Mouse (Mus musculus): ENCODE data around the gene Numb. TPM values are rescaled to one million over a fixed set of nuclear protein-coding genes. Genes with fewer than 3 reads are reported as not detected.

Numb gene
- polyA plus RNA-seq, 1 experiment from 2014 or later = 30.7 TPM

DNA sequence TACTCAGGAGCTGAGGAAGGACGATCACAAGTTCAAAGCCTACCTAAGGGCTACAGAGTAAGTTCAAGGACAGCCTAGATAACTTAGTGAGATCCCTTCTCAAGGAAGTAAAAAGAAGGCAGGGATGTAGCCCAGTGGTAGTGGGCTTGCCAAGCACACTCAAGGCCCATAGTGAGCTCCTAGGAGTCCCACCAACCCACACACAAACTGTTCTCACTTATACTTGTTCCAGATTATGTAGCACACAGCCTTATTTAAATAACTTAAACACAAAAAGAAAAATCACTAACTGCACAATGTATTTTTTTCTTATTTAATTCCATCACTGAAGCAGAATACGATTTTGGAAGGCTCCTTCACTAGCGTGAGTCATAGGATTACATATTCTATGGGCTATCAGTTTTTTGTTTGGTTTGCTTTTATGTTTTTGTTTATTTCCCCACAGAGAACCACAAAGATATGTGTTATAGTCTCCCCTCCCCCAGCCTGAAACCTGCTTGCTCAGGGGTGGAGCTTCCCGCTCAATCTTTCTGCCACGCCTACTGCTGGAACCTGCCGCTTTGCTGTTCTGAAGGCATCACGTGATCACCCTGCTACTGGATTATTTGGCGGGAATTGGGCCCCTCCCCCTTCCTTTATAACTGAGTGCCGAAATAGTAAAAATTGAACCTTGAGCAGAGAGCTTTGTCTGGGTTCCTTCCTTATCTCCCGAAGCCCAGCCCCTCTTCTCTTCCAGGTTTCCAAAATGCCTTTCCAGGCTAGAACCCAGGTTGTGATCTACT lies 80.1 kb downstream of the Numb start:
- 93% methylated on average over 10 of the region's 10 CpGs for WGBS
- no peaks in the 10 kb centered on the region; the same call in 1 of the 2 replicates for H3K36me3 ChIP-seq (replicated peaks; ENCODE audit: control insufficient read depth, insufficient read depth, low read depth, low read length)
- H3K4me3 ChIP-seq (ENCODE audit: low read depth, low read length) = no peak overlapping the region
- DNase-seq (ENCODE audit: low spot score) (no peak), ATAC-seq (replicated peaks; ENCODE audit: insufficient number of reproducible peaks, low FRiP score, low TSS enrichment, low read depth) (no peak)
- H3K9me3 ChIP-seq (replicated peaks; ENCODE audit: control insufficient read depth, low read length) = no peaks in the 10 kb centered on the region
- H3K4me1 ChIP-seq (ENCODE audit: control insufficient read depth, insufficient read depth, low read length) = no peaks in the 10 kb centered on the region
- no peak overlapping the region for H3K27ac ChIP-seq (replicated peaks; ENCODE audit: low read depth, low read length)
- no peaks in the 10 kb centered on the region for H3K27me3 ChIP-seq (ENCODE audit: control insufficient read depth, insufficient read depth, low read length)
- H3K4me2 ChIP-seq (ENCODE audit: low read depth, low read length) = no peak overlapping the region
- no peak overlapping the region for H3K9ac ChIP-seq (replicated peaks; ENCODE audit: low read length)

DNA sequence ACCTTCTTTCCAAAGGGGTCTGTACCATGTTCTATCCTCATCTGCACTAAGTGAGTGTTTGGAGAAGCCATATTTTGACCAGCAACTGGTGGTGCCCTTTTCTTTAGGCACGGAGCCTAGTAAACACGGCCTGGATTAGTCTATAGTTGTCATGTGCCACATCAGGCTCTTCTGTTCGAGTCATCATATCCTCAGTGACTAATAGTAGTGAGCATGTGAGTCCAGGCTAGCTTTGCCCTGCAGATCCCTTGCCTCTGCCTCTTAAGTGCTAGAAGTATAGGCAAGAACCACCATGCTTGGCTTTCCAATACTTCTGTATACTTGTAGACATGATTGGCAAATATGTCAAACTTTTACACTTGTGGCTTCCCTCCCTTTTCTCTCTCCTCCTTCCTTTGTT lies 87.8 kb downstream of the Numb start:
- no peak for ATAC-seq (replicated peaks; ENCODE audit: insufficient number of reproducible peaks, low FRiP score, low TSS enrichment, low read depth)
- Histone ChIP-seq H3K4me3 (ENCODE audit: low read depth, low read length) (no peak overlapping the region), H3K27me3 (ENCODE audit: control insufficient read depth, insufficient read depth, low read length) (no peaks in the 10 kb centered on the region), H3K27ac (replicated peaks; ENCODE audit: low read depth, low read length) (no peak overlapping the region), H3K36me3 (replicated peaks; ENCODE audit: control insufficient read depth, insufficient read depth, low read depth, low read length) (no peaks in the 10 kb centered on the region; the same call in none of the 2 replicates), H3K4me2 (ENCODE audit: low read depth, low read length) (no peak overlapping the region), H3K9ac (replicated peaks; ENCODE audit: low read length) (no peak overlapping the region), H3K4me1 (ENCODE audit: control insufficient read depth, insufficient read depth, low read length) (no peaks in the 10 kb centered on the region), H3K9me3 (replicated peaks; ENCODE audit: control insufficient read depth, low read length) (no peaks in the 10 kb centered on the region)
- DNase-seq (ENCODE audit: low spot score) = no peak
- 89% methylated on average over 3 of the region's 3 CpGs for WGBS

DNA sequence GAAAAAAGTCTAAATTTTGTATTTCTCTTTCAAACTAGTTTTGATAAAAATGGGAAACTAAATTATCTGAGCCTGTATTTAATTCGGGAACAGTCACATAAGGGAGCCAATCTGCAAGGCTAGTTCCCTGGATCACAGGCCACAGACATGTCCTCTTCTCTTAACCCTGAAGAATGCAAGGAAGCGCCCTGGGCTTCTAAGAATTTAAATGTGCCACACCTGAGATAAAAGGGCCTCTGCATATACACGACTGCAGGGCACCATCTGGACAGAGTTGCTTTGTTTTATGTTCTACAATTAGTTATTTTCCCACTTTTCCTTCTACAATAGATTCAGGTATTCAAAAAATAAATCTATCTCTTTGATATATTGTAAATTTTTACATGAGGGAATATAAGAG lies 91.3 kb downstream of the Numb start:
- ATAC-seq (replicated peaks; ENCODE audit: insufficient number of reproducible peaks, low FRiP score, low TSS enrichment, low read depth) = no peak
- DNase-seq (ENCODE audit: low spot score) = no peak
- H3K4me3 ChIP-seq (ENCODE audit: low read depth, low read length) = no peak overlapping the region
- H3K27ac ChIP-seq (replicated peaks; ENCODE audit: low read depth, low read length) = no peak overlapping the region
- H3K36me3 ChIP-seq (replicated peaks; ENCODE audit: control insufficient read depth, insufficient read depth, low read depth, low read length) = no peaks in the 10 kb centered on the region; the same call in 1 of the 2 replicates
- no peak overlapping the region for H3K4me2 ChIP-seq (ENCODE audit: low read depth, low read length)
- no peaks in the 10 kb centered on the region for H3K4me1 ChIP-seq (ENCODE audit: control insufficient read depth, insufficient read depth, low read length)
- no peaks in the 10 kb centered on the region for H3K9me3 ChIP-seq (replicated peaks; ENCODE audit: control insufficient read depth, low read length)
- WGBS = 81% methylated on average over 3 of the region's 3 CpGs
- no peaks in the 10 kb centered on the region for H3K27me3 ChIP-seq (ENCODE audit: control insufficient read depth, insufficient read depth, low read length)
- H3K9ac ChIP-seq (replicated peaks; ENCODE audit: low read length) = no peak overlapping the region

DNA sequence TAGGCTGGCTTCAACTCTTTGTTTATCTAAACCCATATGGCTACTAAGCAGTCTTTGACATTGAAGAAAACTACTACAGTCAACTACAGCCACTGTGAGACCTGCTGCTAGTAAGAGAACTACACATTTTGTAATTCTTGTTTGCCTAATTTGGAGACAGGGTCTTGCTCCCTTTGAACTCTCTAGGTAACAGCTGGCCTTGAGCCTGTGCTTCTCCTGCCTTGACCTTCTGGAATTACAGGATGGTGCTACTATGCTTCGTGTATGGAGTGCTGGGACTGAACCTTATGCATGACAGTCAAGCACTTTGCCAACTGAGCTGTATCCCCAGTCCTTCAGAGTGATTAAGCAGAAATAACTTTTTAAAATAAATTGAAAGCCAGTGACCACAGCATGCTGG lies 105.1 kb downstream of the Numb start:
- H3K9ac ChIP-seq (replicated peaks; ENCODE audit: low read length) = no peak overlapping the region
- DNase-seq (ENCODE audit: low spot score) (no peak), ATAC-seq (replicated peaks; ENCODE audit: insufficient number of reproducible peaks, low FRiP score, low TSS enrichment, low read depth) (no peak)
- no peaks in the 10 kb centered on the region for H3K27me3 ChIP-seq (ENCODE audit: control insufficient read depth, insufficient read depth, low read length)
- no peaks in the 10 kb centered on the region for H3K4me1 ChIP-seq (ENCODE audit: control insufficient read depth, insufficient read depth, low read length)
- H3K4me3 ChIP-seq (ENCODE audit: low read depth, low read length) = no peak overlapping the region
- no peak overlapping the region for H3K4me2 ChIP-seq (ENCODE audit: low read depth, low read length)
- no peaks in the 10 kb centered on the region for H3K9me3 ChIP-seq (replicated peaks; ENCODE audit: control insufficient read depth, low read length)
- 82% methylated on average over 1 of the region's 1 CpGs for WGBS
- no peaks in the 10 kb centered on the region for H3K36me3 ChIP-seq (replicated peaks; ENCODE audit: control insufficient read depth, insufficient read depth, low read depth, low read length)
- H3K27ac ChIP-seq (replicated peaks; ENCODE audit: low read depth, low read length) = no peak overlapping the region

DNA sequence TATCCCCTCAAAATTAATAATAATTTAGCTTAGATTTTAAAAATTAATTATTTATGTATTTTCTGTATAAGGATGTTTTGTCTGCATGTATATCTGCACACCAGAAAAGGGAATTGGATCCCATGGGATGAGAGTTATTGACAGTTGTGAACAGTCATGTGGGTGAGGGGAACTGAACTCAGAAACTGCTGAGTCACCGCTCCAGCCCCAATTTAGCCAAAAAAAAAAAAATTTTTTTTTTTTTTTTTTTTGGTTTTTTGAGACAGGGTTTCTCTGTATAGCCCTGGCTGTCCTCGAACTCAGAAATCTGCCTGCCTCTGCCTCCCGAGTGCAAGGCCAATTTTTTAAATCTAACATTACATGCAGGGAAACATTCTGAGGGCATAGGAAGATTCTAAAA lies 109.8 kb downstream of the Numb start:
- ATAC-seq (replicated peaks; ENCODE audit: insufficient number of reproducible peaks, low FRiP score, low TSS enrichment, low read depth) (no peak), DNase-seq (ENCODE audit: low spot score) (peak; percentile 6)
- Histone ChIP-seq H3K4me3 (ENCODE audit: low read depth, low read length) (no peak overlapping the region), H3K4me2 (ENCODE audit: low read depth, low read length) (no peak overlapping the region), H3K36me3 (replicated peaks; ENCODE audit: control insufficient read depth, insufficient read depth, low read depth, low read length) (no peaks in the 10 kb centered on the region), H3K27ac (replicated peaks; ENCODE audit: low read depth, low read length) (no peak overlapping the region), H3K9me3 (replicated peaks; ENCODE audit: control insufficient read depth, low read length) (no peaks in the 10 kb centered on the region), H3K9ac (replicated peaks; ENCODE audit: low read length) (no peak overlapping the region), H3K4me1 (ENCODE audit: control insufficient read depth, insufficient read depth, low read length) (no peaks in the 10 kb centered on the region), H3K27me3 (ENCODE audit: control insufficient read depth, insufficient read depth, low read length) (no peaks in the 10 kb centered on the region)
- 90% methylated on average over 3 of the region's 3 CpGs for WGBS

DNA sequence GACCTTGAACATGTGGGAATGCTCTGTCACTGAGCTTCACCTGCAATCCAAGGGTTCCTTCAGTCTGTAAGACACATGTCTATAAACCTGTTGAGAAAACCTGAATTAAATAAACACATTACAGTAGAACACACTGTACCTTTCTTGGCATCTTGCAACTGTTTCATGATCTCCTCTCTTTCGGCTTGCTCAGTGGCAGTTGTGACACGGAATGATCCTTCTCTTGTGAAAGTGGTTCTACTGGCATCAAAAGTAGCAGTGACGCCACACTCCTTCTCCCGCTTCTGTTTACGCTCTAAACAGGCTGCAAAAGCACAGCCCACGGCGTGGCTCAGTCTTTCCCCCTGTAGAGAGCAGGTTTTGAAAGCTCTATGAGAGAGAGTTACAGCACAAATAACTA lies 118.1 kb downstream of the Numb start:
- H3K4me1 ChIP-seq (ENCODE audit: control insufficient read depth, insufficient read depth, low read length) = no peaks in the 10 kb centered on the region
- WGBS = 95% methylated on average over 7 of the region's 7 CpGs
- ATAC-seq (replicated peaks; ENCODE audit: insufficient number of reproducible peaks, low FRiP score, low TSS enrichment, low read depth) = no peak

DNA sequence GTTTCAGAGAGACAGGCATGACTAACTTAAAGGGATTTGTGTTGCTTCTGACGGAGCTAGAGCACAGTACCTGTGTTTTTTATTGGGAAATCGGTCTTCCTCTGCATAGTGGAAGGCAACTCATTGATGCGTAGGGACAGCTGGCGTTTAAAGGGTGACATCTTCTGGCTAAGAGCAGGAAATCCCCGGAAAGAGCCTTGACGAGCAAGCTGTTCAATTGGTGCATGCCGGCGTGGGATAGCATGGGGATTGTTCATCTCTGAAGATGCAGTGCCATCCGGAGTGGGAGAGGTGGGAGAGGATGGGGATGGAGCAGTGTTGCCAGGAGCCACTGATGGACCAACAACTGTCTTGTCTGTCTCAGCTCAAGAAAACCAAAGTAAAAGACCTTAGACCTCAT lies 120.8 kb downstream of the Numb start:
- no peak for ATAC-seq (replicated peaks; ENCODE audit: insufficient number of reproducible peaks, low FRiP score, low TSS enrichment, low read depth)
- H3K27me3 ChIP-seq (ENCODE audit: control insufficient read depth, insufficient read depth, low read length) = no peaks in the 10 kb centered on the region
- H3K36me3 ChIP-seq (replicated peaks; ENCODE audit: control insufficient read depth, insufficient read depth, low read depth, low read length) = peaks cover 6% of the 10 kb centered on the region
- no peak overlapping the region for H3K4me3 ChIP-seq (ENCODE audit: low read depth, low read length)
- no peak overlapping the region for H3K4me2 ChIP-seq (ENCODE audit: low read depth, low read length)
- H3K9me3 ChIP-seq (replicated peaks; ENCODE audit: control insufficient read depth, low read length) = no peaks in the 10 kb centered on the region
- H3K4me1 ChIP-seq (ENCODE audit: control insufficient read depth, insufficient read depth, low read length) = no peaks in the 10 kb centered on the region
- H3K27ac ChIP-seq (replicated peaks; ENCODE audit: low read depth, low read length) = no peak overlapping the region
- DNase-seq (ENCODE audit: low spot score) = no peak
- H3K9ac ChIP-seq (replicated peaks; ENCODE audit: low read length) = no peak overlapping the region
- 62% methylated on average over 9 of the region's 9 CpGs for WGBS

More for the DNA sequence above, 118.1 kb downstream of the Numb start:
- Histone ChIP-seq H3K9ac (replicated peaks; ENCODE audit: low read length) (no peak overlapping the region), H3K4me3 (ENCODE audit: low read depth, low read length) (no peak overlapping the region), H3K27ac (replicated peaks; ENCODE audit: low read depth, low read length) (no peak overlapping the region), H3K9me3 (replicated peaks; ENCODE audit: control insufficient read depth, low read length) (no peaks in the 10 kb centered on the region), H3K27me3 (ENCODE audit: control insufficient read depth, insufficient read depth, low read length) (no peaks in the 10 kb centered on the region), H3K36me3 (replicated peaks; ENCODE audit: control insufficient read depth, insufficient read depth, low read depth, low read length) (peaks cover 11% of the 10 kb centered on the region), H3K4me2 (ENCODE audit: low read depth, low read length) (no peak overlapping the region)
- DNase-seq (ENCODE audit: low spot score) = no peak

DNA sequence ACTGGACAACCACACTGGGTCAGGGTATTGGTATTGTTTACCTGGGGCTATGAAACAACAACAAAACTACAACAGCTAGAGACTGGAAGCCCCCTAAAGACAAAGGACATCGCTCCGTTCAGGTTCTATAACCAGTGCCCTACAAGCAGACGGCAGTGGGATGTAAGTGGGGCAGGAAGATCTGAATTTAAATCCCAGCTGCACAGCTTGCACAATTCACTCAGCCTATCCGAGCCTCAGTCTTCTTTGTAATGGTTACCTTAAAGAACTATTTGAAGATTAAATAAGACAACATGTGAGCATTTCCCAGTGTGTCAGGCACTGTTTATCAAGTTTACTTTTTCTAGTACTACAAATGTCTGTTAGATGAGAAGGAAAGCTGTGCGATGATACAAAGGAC lies 123.4 kb downstream of the Numb start:
- Histone ChIP-seq H3K9me3 (replicated peaks; ENCODE audit: control insufficient read depth, low read length) (no peaks in the 10 kb centered on the region), H3K9ac (replicated peaks; ENCODE audit: low read length) (no peak overlapping the region), H3K27ac (replicated peaks; ENCODE audit: low read depth, low read length) (no peak overlapping the region), H3K36me3 (replicated peaks; ENCODE audit: control insufficient read depth, insufficient read depth, low read depth, low read length) (no peaks in the 10 kb centered on the region; the same call in 1 of the 2 replicates), H3K4me3 (ENCODE audit: low read depth, low read length) (no peak overlapping the region), H3K27me3 (ENCODE audit: control insufficient read depth, insufficient read depth, low read length) (no peaks in the 10 kb centered on the region), H3K4me1 (ENCODE audit: control insufficient read depth, insufficient read depth, low read length) (no peaks in the 10 kb centered on the region), H3K4me2 (ENCODE audit: low read depth, low read length) (no peak overlapping the region)
- WGBS = 90% methylated on average over 5 of the region's 5 CpGs
- no peak for DNase-seq (ENCODE audit: low spot score)
- ATAC-seq (replicated peaks; ENCODE audit: insufficient number of reproducible peaks, low FRiP score, low TSS enrichment, low read depth) = no peak
